Mouse (Mus musculus): Measurements from ENCODE around the gene Supv3l1.

Supv3l1 gene

GRCm38 (mm10) chr10:62421127-62421526 lies 28.4 kb downstream of the Supv3l1 start:
- TF ChIP-seq GATA4 (IDR thresholded peaks at IDR 0.05; ENCODE audit: insufficient replicate concordance, low read length), result no peak

GRCm38 (mm10) chr10:62420399-62420798 lies 29.1 kb downstream of the Supv3l1 start:
- no peak for TF ChIP-seq GATA4 (IDR thresholded peaks at IDR 0.05; ENCODE audit: insufficient replicate concordance, low read length)

GRCm38 (mm10) chr10:62419422-62419821 lies 30.1 kb downstream of the Supv3l1 start:
- no peak for TF ChIP-seq GATA4 (IDR thresholded peaks at IDR 0.05; ENCODE audit: insufficient replicate concordance, low read length)

GRCm38 (mm10) chr10:62418831-62419356 lies 30.6 kb downstream of the Supv3l1 start:
- TF ChIP-seq GATA4 (IDR thresholded peaks at IDR 0.05; ENCODE audit: insufficient replicate concordance, low read length), result no peak

DNA sequence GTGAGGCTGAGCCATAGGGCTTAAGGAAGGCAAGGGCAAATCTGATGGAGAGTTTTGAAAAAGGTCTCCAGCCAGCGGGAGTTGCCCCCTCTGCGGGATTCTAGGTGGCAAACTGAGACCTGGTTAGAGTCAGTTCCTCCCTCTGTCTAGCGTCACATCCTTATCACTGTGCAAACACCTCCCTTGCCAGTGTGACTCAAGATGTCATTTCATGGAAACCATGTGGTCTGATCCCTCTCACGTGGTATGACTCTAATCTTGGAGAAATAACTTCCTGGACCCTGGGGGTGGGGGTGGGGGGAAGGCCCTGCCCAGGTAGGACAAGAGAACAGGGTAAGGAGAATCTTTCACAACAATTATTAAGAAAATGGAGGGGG lies 35.9 kb downstream of the Supv3l1 start:
- TF ChIP-seq GATA4 (IDR thresholded peaks at IDR 0.05; ENCODE audit: insufficient replicate concordance, low read length), result no peak

- TF ChIP-seq GATA4 (IDR thresholded peaks at IDR 0.05; ENCODE audit: insufficient replicate concordance, low read length), result no peak
Measured at GRCm38 (mm10) chr10:62412906-62413605, 36.5 kb downstream of the Supv3l1 start.

- no peak for TF ChIP-seq GATA4 (IDR thresholded peaks at IDR 0.05; ENCODE audit: insufficient replicate concordance, low read length)
Measured at GRCm38 (mm10) chr10:62411431-62412410, 37.8 kb downstream of the Supv3l1 start.

GRCm38 (mm10) chr10:62410943-62411342 lies 38.6 kb downstream of the Supv3l1 start:
- no peak for TF ChIP-seq GATA4 (IDR thresholded peaks at IDR 0.05; ENCODE audit: insufficient replicate concordance, low read length)

GRCm38 (mm10) chr10:62404901-62405300 lies 44.6 kb downstream of the Supv3l1 start:
- TF ChIP-seq GATA4 (IDR thresholded peaks at IDR 0.05; ENCODE audit: insufficient replicate concordance, low read length), result no peak

DNA sequence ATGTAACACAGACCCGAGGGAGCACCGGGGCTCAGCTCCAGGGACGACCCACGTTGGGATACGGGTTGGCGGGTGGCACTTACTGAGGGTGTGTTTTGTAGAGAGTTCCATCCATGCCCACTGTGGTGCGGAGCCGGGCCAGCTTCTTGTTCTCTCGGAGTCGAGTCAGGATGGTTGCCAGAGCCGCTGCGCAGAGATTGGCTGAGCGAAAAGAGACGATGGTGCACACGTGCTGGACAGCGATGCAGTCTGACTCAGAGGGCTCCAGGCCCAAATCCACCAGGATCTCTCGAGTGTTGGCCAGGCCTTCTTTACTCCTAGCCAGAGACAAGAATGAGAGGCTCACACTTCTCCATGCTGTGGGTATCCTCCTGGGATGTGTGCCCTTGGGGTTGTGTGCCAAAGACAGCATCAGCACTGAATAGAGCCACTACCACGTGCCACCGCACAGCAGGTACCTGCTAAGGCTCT lies 47.9 kb downstream of the Supv3l1 start:
- no peak for TF ChIP-seq GATA4 (IDR thresholded peaks at IDR 0.05; ENCODE audit: insufficient replicate concordance, low read length)

GRCm38 (mm10) chr10:62383011-62383410 lies 66.5 kb downstream of the Supv3l1 start:
- no peak for TF ChIP-seq GATA4 (IDR thresholded peaks at IDR 0.05; ENCODE audit: insufficient replicate concordance, low read length)

- TF ChIP-seq GATA4 (IDR thresholded peaks at IDR 0.05; ENCODE audit: insufficient replicate concordance, low read length), result no peak
Measured at GRCm38 (mm10) chr10:62380936-62381335, 68.6 kb downstream of the Supv3l1 start.

DNA sequence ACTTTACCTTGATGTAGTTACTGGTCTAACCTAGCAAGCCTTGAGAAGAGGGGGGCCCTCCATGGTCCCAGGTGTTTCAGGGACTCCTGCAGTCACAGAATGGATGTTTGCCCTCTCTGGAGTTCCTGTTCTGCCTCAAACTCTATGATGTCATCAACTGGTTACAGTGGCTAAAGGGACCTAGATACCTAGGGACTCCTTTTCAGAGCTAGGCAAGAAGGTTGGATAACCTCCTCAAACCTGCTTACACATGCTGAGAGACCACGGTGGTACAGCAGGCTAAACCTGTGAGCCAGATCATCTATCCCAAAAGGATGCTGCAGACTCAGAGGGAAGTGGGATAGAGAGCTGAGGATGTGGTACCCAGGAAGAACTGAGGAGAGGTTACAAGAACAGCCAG lies 69.7 kb downstream of the Supv3l1 start, which contains the start of gene Hk1:
Gene Hk1 (minus strand): TSS at position 101 of the 400 bp plus-strand sequence.
- TF ChIP-seq GATA4 (IDR thresholded peaks at IDR 0.05; ENCODE audit: insufficient replicate concordance, low read length), result no peak

All from liver, adult (tissue).